Mouse (Mus musculus) midbrain, embryonic 14.5 days (tissue): ENCODE data around the gene Vps13d. TPM values are rescaled to one million over a fixed set of nuclear protein-coding genes. Genes with fewer than 3 reads are reported as not detected.

ENCODE experiments used
- ATAC-seq: fragments of 200-750 bp; cut with Nextera tagmentation; 2 replicates; pipeline ENCODE4 v1.8.0; 2017; ENCODE audit warnings: moderate number of reproducible peaks, moderate library complexity; ENCODE audit not compliant: low FRiP score, low TSS enrichment
- DNase-seq: peaks from one replicate; pipeline ENCODE4 v3.0.0-alpha.2; 2015
- H3K27ac ChIP-seq: fragments of 300-500 bp; sonication (generic); replicated peaks from 2 replicates; pipeline ENCODE4 v1.5.1; 2014; ENCODE audit warnings: mild to moderate bottlenecking, low read depth, low read length, moderate library complexity
- H3K27me3 ChIP-seq: fragments of 300-500 bp; sonication (generic); 2 replicates; pipeline ENCODE4 v1.6.1; 2014; ENCODE audit warnings: low read length, control low read depth, mixed read lengths; ENCODE audit not compliant: control insufficient read depth, insufficient read depth
- H3K36me3 ChIP-seq: fragments of 300-500 bp; sonication (generic); 2 replicates; pipeline ENCODE4 v1.6.1; 2014; ENCODE audit warnings: low read length, control low read depth; ENCODE audit not compliant: control insufficient read depth, insufficient read depth
- H3K4me1 ChIP-seq: fragments of 300-500 bp; sonication (generic); 2 replicates; pipeline ENCODE4 v1.6.1; 2014; ENCODE audit warnings: mild to moderate bottlenecking, antibody characterized with exemption, low read length, control low read depth; ENCODE audit not compliant: control insufficient read depth, insufficient read depth
- H3K4me2 ChIP-seq: fragments of 300-500 bp; sonication (generic); 2 replicates; pipeline ENCODE4 v1.6.1; 2014; ENCODE audit warnings: mild to moderate bottlenecking, low read length, moderate library complexity
- H3K4me3 ChIP-seq: fragments of 300-500 bp; sonication (generic); replicated peaks from 2 replicates; pipeline ENCODE4 v1.5.1; 2014; ENCODE audit warnings: low read depth, low read length
- H3K9ac ChIP-seq: fragments of 300-500 bp; sonication (generic); replicated peaks from 2 replicates; pipeline ENCODE4 v1.6.1; 2014; ENCODE audit warnings: mild to moderate bottlenecking, low read length, moderate library complexity
- H3K9me3 ChIP-seq: fragments of 300-500 bp; sonication (generic); 2 replicates; pipeline ENCODE4 v1.6.1; 2016; ENCODE audit warnings: low read length, control low read depth, mixed read lengths; ENCODE audit not compliant: control insufficient read depth
- WGBS: fragments of 180-500 bp; shearing (Covaris S2); extraction: QIAGEN DNeasy Blood & Tissue Kit; methylation state at CpG from one replicate; pipeline ENCODE4 v1.1.7; 2014; 5-methylcytosine and 5-hydroxymethylcytosine counted together
- polyA plus RNA-seq: library from polyadenylated mRNA; unstranded; fragments of >200 nt; fragmentation: Nextera tagmentation; extraction: Ambion mirVana; gene quantifications from 2 replicates; pipeline ENCODE4 v1.2.1, GENCODE M21; 2014

Gene Vps13d
- polyA plus RNA-seq, 1 experiment from 2014 or later: 13.3 TPM

- no peaks in the 10 kb centered on the region for H3K27me3 ChIP-seq
- peaks cover 84% of the 10 kb centered on the region for H3K36me3 ChIP-seq
- H3K4me2 ChIP-seq: no peak overlapping the region
- 94% methylated on average over 3 of the region's 3 CpGs for WGBS
- ATAC-seq: no peak
- H3K9ac ChIP-seq: no peak overlapping the region
- no peak overlapping the region for H3K4me3 ChIP-seq
- H3K4me1 ChIP-seq: no peaks in the 10 kb centered on the region
- H3K27ac ChIP-seq: no peak overlapping the region
- no peak for DNase-seq
- H3K9me3 ChIP-seq: no peaks in the 10 kb centered on the region
These were observed 96.8 kb downstream of the Vps13d start for GRCm38 (mm10) chr4:145097974-145098373.

GRCm38 (mm10) chr4:145096481-145097039 is 98.2 kb downstream of the Vps13d start:
- Histone ChIP-seq H3K9me3 (no peaks in the 10 kb centered on the region), H3K9ac (no peak overlapping the region), H3K36me3 (peaks cover 90% of the 10 kb centered on the region), H3K4me1 (no peaks in the 10 kb centered on the region), H3K4me2 (no peak overlapping the region), H3K4me3 (no peak overlapping the region), H3K27ac (no peak overlapping the region), H3K27me3 (no peaks in the 10 kb centered on the region)
- WGBS: 74% methylated on average over 5 of the region's 5 CpGs
- DNase-seq: no peak
- no peak for ATAC-seq

DNA sequence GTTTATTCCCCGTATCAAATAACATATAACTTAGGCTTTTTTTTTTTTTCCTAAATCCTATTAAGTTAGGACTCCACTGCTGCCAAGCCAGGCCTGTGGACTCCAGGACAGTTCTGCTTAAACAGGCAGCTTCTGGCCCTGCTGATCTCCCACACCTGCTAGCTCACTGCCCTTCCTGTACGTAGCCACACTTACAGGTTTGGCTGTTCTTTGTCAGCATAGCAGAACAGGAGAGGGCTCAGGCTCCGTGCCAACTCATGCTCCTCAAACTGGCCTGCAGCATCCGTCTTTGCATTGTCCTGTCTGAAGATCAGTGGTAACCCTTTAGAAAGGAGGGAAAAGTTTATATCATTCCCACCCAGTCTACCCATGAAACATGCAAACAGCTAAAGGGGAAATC is 108.3 kb downstream of the Vps13d start:
- H3K27me3 ChIP-seq: no peaks in the 10 kb centered on the region
- WGBS: 90% methylated on average over 4 of the region's 4 CpGs

DNA sequence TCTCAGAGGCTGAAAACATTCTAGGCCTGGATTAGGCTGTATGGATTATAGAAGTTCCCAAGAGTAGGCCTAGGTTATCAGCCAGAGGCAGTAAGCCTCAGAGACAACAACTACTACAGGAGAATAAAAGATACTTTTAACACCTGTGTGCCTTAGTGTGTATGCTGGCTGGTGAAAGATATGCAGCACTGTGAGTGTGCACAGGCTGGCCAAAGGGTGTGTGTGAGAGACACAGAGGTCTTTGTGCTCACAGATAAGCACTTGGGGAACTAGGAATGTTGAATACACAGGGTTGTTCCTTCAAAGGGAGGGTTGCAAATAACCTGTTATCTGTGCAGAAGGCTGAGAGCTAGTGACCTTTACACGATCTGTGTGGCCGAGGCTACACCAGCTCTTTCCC is 115.5 kb downstream of the Vps13d start:
- Histone ChIP-seq H3K36me3 (peaks cover 78% of the 10 kb centered on the region), H3K27me3 (no peaks in the 10 kb centered on the region), H3K4me2 (no peak overlapping the region), H3K4me1 (no peaks in the 10 kb centered on the region), H3K9me3 (no peaks in the 10 kb centered on the region), H3K27ac (no peak overlapping the region), H3K9ac (no peak overlapping the region), H3K4me3 (no peak overlapping the region)
- no peak for ATAC-seq
- DNase-seq: no peak
- WGBS: 90% methylated on average over 2 of the region's 2 CpGs

More for the DNA sequence above, 108.3 kb downstream of the Vps13d start:
- H3K9me3 ChIP-seq: no peaks in the 10 kb centered on the region
- no peak overlapping the region for H3K9ac ChIP-seq
- ATAC-seq: no peak
- no peak overlapping the region for H3K27ac ChIP-seq
- H3K4me1 ChIP-seq: no peaks in the 10 kb centered on the region
- DNase-seq: no peak
- H3K4me3 ChIP-seq: no peak overlapping the region
- H3K4me2 ChIP-seq: no peak overlapping the region
- peaks cover 88% of the 10 kb centered on the region for H3K36me3 ChIP-seq

DNA sequence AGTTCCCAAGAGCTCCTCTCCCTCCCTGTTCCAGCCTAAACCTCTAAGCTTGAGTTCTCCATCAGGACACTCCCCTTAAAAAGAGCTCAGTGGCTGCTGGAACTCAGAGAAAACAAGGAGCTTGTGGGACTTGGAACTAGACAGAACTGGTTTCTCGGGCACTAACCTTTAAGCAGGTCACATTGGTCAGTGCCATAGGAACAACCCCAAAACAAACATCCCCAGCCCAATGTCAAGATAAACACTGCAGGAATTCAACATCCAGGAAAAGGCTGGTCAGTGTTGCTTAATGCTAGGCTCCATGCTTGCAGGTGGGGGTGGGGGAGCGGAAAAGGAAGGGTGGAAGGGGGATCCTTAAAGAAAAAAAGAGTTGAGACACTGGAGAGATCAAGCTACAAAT is 120.5 kb downstream of the Vps13d start:
- Histone ChIP-seq H3K27me3 (no peaks in the 10 kb centered on the region), H3K9ac (no peak overlapping the region), H3K36me3 (peaks cover 75% of the 10 kb centered on the region), H3K27ac (no peak overlapping the region), H3K4me3 (no peak overlapping the region), H3K4me1 (no peaks in the 10 kb centered on the region), H3K4me2 (no peak overlapping the region), H3K9me3 (no peaks in the 10 kb centered on the region)
- no peak for DNase-seq
- ATAC-seq: no peak
- WGBS: 90% methylated on average over 2 of the region's 2 CpGs

- H3K4me1 ChIP-seq: no peaks in the 10 kb centered on the region
- H3K36me3 ChIP-seq: peaks cover 75% of the 10 kb centered on the region
- no peak overlapping the region for H3K4me2 ChIP-seq
- H3K9me3 ChIP-seq: no peaks in the 10 kb centered on the region
- H3K27me3 ChIP-seq: no peaks in the 10 kb centered on the region
- DNase-seq: no peak
- no peak overlapping the region for H3K27ac ChIP-seq
- ATAC-seq: no peak
- H3K4me3 ChIP-seq: no peak overlapping the region
- H3K9ac ChIP-seq: no peak overlapping the region
- WGBS: 95% methylated on average over 7 of the region's 7 CpGs
These were observed 121.1 kb downstream of the Vps13d start for GRCm38 (mm10) chr4:145073728-145074127.

GRCm38 (mm10) chr4:145071942-145072341 is 122.9 kb downstream of the Vps13d start:
- Histone ChIP-seq H3K4me2 (no peak overlapping the region), H3K4me3 (no peak overlapping the region), H3K9me3 (no peaks in the 10 kb centered on the region), H3K36me3 (peaks cover 71% of the 10 kb centered on the region), H3K27me3 (no peaks in the 10 kb centered on the region), H3K9ac (no peak overlapping the region), H3K4me1 (peaks cover 3% of the 10 kb centered on the region; the same call in 1 of the 2 replicates), H3K27ac (no peak overlapping the region)
- 92% methylated on average over 7 of the region's 7 CpGs for WGBS
- ATAC-seq (no peak), DNase-seq (no peak)

GRCm38 (mm10) chr4:145067019-145067680 is 127.7 kb downstream of the Vps13d start:
- Histone ChIP-seq H3K4me3 (no peak overlapping the region), H3K27me3 (no peaks in the 10 kb centered on the region), H3K4me1 (peaks cover 4% of the 10 kb centered on the region; the same call in 1 of the 2 replicates), H3K4me2 (no peak overlapping the region), H3K9ac (no peak overlapping the region), H3K9me3 (no peaks in the 10 kb centered on the region), H3K36me3 (peaks cover 75% of the 10 kb centered on the region), H3K27ac (peak overlapping the region; percentile 54)
- WGBS: 10% methylated on average over 6 of the region's 6 CpGs
- ATAC-seq (peak; percentile 75; the same call in 1 of the 2 replicates), DNase-seq (peak; percentile 32)
